Mouse (Mus musculus) CH12.LX (cell line): Measurements from ENCODE around the gene C1ql3. TPM values are rescaled to one million over a fixed set of nuclear protein-coding genes. Genes with fewer than 3 reads are reported as not detected.

Experiments used
- DNase-seq: peaks from one replicate; pipeline ENCODE4 v3.0.0-alpha.2; 2013; ENCODE audit errors: extremely low read depth
- H3K27ac ChIP-seq: 2 replicates; pipeline ENCODE4 v1.5.1; 2012; ENCODE audit warnings: low read depth, mild to moderate bottlenecking, control low read depth, moderate library complexity; ENCODE audit not compliant: insufficient read depth
- H3K27me3 ChIP-seq: replicated peaks from 2 replicates; pipeline ENCODE3; 2012; ENCODE audit warnings: inconsistent platforms
- H3K36me3 ChIP-seq, 2 experiments: replicated peaks in 1 of 2; 2 replicates each; pipeline versions ENCODE3 to v1.6.1; 2012; ENCODE audit warnings: inconsistent platforms in 1 of 2, low read length in 1 of 2, mild to moderate bottlenecking in 1 of 2, mixed read lengths in 1 of 2, moderate library complexity in 1 of 2; ENCODE audit not compliant: control insufficient read depth in 1 of 2, insufficient read depth in 1 of 2
- H3K4me1 ChIP-seq, 2 experiments: 2 replicates each; pipeline ENCODE4 v1.6.1; 2012; ENCODE audit warnings: inconsistent platforms in 1 of 2, moderate library complexity in 1 of 2; ENCODE audit not compliant: insufficient read depth in 2 of 2, control insufficient read depth in 1 of 2
- H3K4me2 ChIP-seq: 2 replicates; pipeline ENCODE4 v1.6.1; 2012; ENCODE audit warnings: low read depth, mild to moderate bottlenecking, control low read depth; ENCODE audit not compliant: poor library complexity, insufficient read depth, severe bottlenecking
- H3K4me3 ChIP-seq, 3 experiments: fragments of 150-350 bp in 1 of 3; sonication (generic) in 1 of 3; replicated peaks in 1 of 3; 2 replicates each; pipeline versions ENCODE3 to v1.5.1; 2011 to 2012; ENCODE audit warnings: low read depth in 2 of 3, low read length in 2 of 3, mild to moderate bottlenecking in 2 of 3, moderate library complexity in 2 of 3, control low read depth in 1 of 3, improper control_type of control experiment in 1 of 3, inconsistent platforms in 1 of 3, mixed read lengths in 1 of 3; ENCODE audit not compliant: poor library complexity in 1 of 3
- H3K79me2 ChIP-seq: replicated peaks from 2 replicates; pipeline ENCODE4 v1.6.1; 2012; ENCODE audit warnings: mild to moderate bottlenecking, moderate library complexity; ENCODE audit not compliant: control insufficient read depth, poor library complexity, insufficient read depth, severe bottlenecking; ENCODE audit errors: extremely low read depth
- H3K9ac ChIP-seq: 2 replicates; pipeline ENCODE4 v1.6.1; 2012; ENCODE audit warnings: low read depth, mild to moderate bottlenecking, control low read depth, moderate library complexity; ENCODE audit not compliant: insufficient read depth
- H3K9me3 ChIP-seq: replicated peaks from 2 replicates; pipeline ENCODE3; 2012; ENCODE audit warnings: low read length, inconsistent platforms, mixed read lengths
- CHD1 ChIP-seq: IDR thresholded peaks from 2 replicates; pipeline ENCODE4 v1.6.1; 2012; ENCODE audit warnings: low read depth, low read length, improper control_type of control experiment, inconsistent platforms
- CHD2 ChIP-seq: IDR thresholded peaks from 2 replicates; pipeline ENCODE4 v1.6.1; 2011; ENCODE audit warnings: low read length, improper control_type of control experiment
- EP300 ChIP-seq: IDR thresholded peaks from 2 replicates; pipeline ENCODE4 v1.6.1; 2011; ENCODE audit warnings: low read length, improper control_type of control experiment
- ETS1 ChIP-seq: conservative IDR thresholded peaks from 2 replicates; pipeline ENCODE4 v1.6.1; 2012; ENCODE audit warnings: low read depth, mild to moderate bottlenecking, inconsistent platforms, low read length, improper control_type of control experiment, moderate library complexity
- HCFC1 ChIP-seq: IDR thresholded peaks from 2 replicates; pipeline ENCODE4 v1.6.1; 2012; ENCODE audit warnings: low read depth, mild to moderate bottlenecking, inconsistent platforms, low read length, improper control_type of control experiment
- MAFK ChIP-seq: IDR thresholded peaks from 2 replicates; pipeline ENCODE4 v1.6.1; 2011; ENCODE audit warnings: low read length, improper control_type of control experiment; ENCODE audit not compliant: insufficient replicate concordance
- MAX ChIP-seq: IDR thresholded peaks from 2 replicates; pipeline ENCODE4 v1.6.1; 2011; ENCODE audit warnings: low read length, improper control_type of control experiment
- MAZ ChIP-seq: IDR thresholded peaks from 2 replicates; pipeline ENCODE4 v1.6.1; 2012; ENCODE audit warnings: low read depth, mild to moderate bottlenecking, inconsistent platforms, low read length, improper control_type of control experiment, moderate library complexity
- MEF2A ChIP-seq: IDR thresholded peaks from 2 replicates; pipeline ENCODE4 v1.6.1; 2014; ENCODE audit warnings: low read depth, mild to moderate bottlenecking, inconsistent platforms, low read length, improper control_type of control experiment, borderline replicate concordance
- MYC ChIP-seq: IDR thresholded peaks from 2 replicates; pipeline ENCODE4 v1.6.1; 2011; ENCODE audit warnings: low read depth, mild to moderate bottlenecking, improper control_type of control experiment, low read length
- NELFE ChIP-seq: IDR thresholded peaks from 2 replicates; pipeline ENCODE4 v1.6.1; 2011; ENCODE audit warnings: low read depth, low read length, improper control_type of control experiment
- POLR2A ChIP-seq: IDR thresholded peaks from 2 replicates; pipeline ENCODE4 v1.6.1; 2011; ENCODE audit warnings: low read depth, mild to moderate bottlenecking, improper control_type of control experiment, low read length
- POLR2AphosphoS2 ChIP-seq: IDR thresholded peaks from 2 replicates; pipeline ENCODE4 v1.6.1; 2011; ENCODE audit warnings: low read depth, low read length, improper control_type of control experiment
- RAD21 ChIP-seq: IDR thresholded peaks from 2 replicates; pipeline ENCODE4 v1.6.1; 2011; ENCODE audit warnings: low read depth, mild to moderate bottlenecking, low read length, improper control_type of control experiment, moderate library complexity
- RCOR1 ChIP-seq: conservative IDR thresholded peaks from 2 replicates; pipeline ENCODE4 v1.6.1; 2012; ENCODE audit warnings: low read depth, mild to moderate bottlenecking, inconsistent platforms, low read length, improper control_type of control experiment
- SIN3A ChIP-seq: IDR thresholded peaks from 2 replicates; pipeline ENCODE4 v1.6.1; 2012; ENCODE audit warnings: low read length, improper control_type of control experiment, inconsistent platforms
- SMC3 ChIP-seq: IDR thresholded peaks from 2 replicates; pipeline ENCODE4 v1.6.1; 2011; ENCODE audit warnings: low read depth, low read length, improper control_type of control experiment
- UBTF ChIP-seq: IDR thresholded peaks from 2 replicates; pipeline ENCODE4 v1.6.1; 2012; ENCODE audit warnings: low read depth, mild to moderate bottlenecking, inconsistent platforms, low read length, improper control_type of control experiment, moderate library complexity
- USF1 ChIP-seq: IDR thresholded peaks from 2 replicates; pipeline ENCODE4 v1.6.1; 2014; ENCODE audit warnings: low read depth, mild to moderate bottlenecking, inconsistent platforms, low read length, improper control_type of control experiment
- USF2 ChIP-seq: conservative IDR thresholded peaks from 2 replicates; pipeline ENCODE4 v1.6.1; 2011; ENCODE audit warnings: low read depth, low read length, improper control_type of control experiment
- ZKSCAN1 ChIP-seq: IDR thresholded peaks from 2 replicates; pipeline ENCODE4 v1.6.1; 2012; ENCODE audit warnings: low read depth, inconsistent platforms, low read length, improper control_type of control experiment, borderline replicate concordance
- dilution Hi-C: fragments of 300-500 bp; cut with MboI; formaldehyde crosslinking; loops from 2 replicates; pipeline ENCODE4 v1.14.3; 2020; ENCODE audit warnings: low sequenced_read_pairs; ENCODE audit not compliant: extremely low pct_unique_long_range_greater_than_20kb, extremely low pct_ligation_motif_present
- in situ Hi-C: fragments of 300-500 bp; cut with MboI; formaldehyde crosslinking; loops from 3 replicates; pipeline ENCODE4 v1.14.3; 2019; ENCODE audit warnings: low sequenced_read_pairs, low pct_ligation_motif_present, low pct_unique_long_range_greater_than_20kb, mixed read lengths
- polyA plus RNA-seq: library from polyadenylated mRNA; unstranded; fragments of >175 nt; gene quantifications from 2 replicates; pipeline ENCODE4 v1.2.1, GENCODE M21; 2012; ENCODE audit warnings: low read depth; ENCODE audit not compliant: insufficient read length
- total RNA-seq, 2 experiments: library from RNA; depleted of rRNA; stranded (reverse); fragments of 300-350 nt in 1 of 2; fragments of >200 nt in 1 of 2; gene quantifications; 2 replicates each; pipeline ENCODE4 v1.2.3; 2012 to 2014

Gene C1ql3
- total RNA-seq (2012; rRNA removed) (0.08 TPM in 1 of 2 replicates, not detected in the other), total RNA-seq (2014; rRNA removed) (not detected in 2 replicates), polyA plus RNA-seq (not detected in 2 replicates)

DNA sequence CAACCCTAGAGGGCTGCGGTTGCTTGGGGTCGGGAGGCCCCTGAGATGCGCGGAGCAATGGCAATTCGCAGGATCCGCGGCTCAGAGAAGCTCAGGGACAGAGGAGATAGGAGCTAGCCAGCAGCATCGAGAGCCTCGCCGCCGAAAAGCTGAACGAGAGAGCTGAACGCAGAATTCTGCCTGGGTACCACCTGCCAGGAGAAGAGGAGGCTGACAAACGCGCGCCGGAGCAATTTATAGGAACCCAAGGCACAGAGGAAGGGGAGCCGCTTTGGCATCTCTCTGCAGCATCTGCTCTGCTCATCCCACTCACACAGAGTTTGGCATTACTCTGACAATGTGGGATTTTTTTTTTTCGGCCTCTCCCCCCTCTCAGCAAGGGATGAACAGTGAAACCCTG lies at the start of gene C1ql3:
C1ql3 (minus strand) TSS at position 335 of the 400 bp plus-strand sequence.
- H3K27me3 ChIP-seq: no peaks in the 10 kb centered on the region
- TF ChIP-seq ZKSCAN1 (no peak), EP300 (no peak), MEF2A (no peak), MAZ (no peak), NELFE (no peak), ETS1 (no peak), POLR2A (no peak), MAFK (no peak), CHD2 (no peak), RAD21 (no peak), POLR2AphosphoS2 (no peak), CHD1 (no peak), MYC (no peak), UBTF (no peak), SIN3A (no peak), MAX (no peak), HCFC1 (no peak), USF2 (no peak), SMC3 (no peak), USF1 (no peak)
- no peak within 1 kb of the TSS for H3K9ac ChIP-seq
- H3K79me2 ChIP-seq: no peaks in the 10 kb centered on the region
- H3K36me3 ChIP-seq: peaks cover 0 to 12% of the 10 kb centered on the region in 2 experiments
- dilution Hi-C loops (no loop called here), in situ Hi-C loops (no loop called here)
- H3K27ac ChIP-seq: no peak within 1 kb of the TSS
- H3K4me2 ChIP-seq: peak within 1 kb of the TSS; percentile 64
- no peak for DNase-seq
- H3K4me3 ChIP-seq: no peak within 1 kb of the TSS
- H3K4me1 ChIP-seq: peaks cover 0 to 11% of the 10 kb centered on the region in 2 experiments; a peak in 2 of 4 replicates
- H3K9me3 ChIP-seq: peaks cover 6% of the 10 kb centered on the region

DNA sequence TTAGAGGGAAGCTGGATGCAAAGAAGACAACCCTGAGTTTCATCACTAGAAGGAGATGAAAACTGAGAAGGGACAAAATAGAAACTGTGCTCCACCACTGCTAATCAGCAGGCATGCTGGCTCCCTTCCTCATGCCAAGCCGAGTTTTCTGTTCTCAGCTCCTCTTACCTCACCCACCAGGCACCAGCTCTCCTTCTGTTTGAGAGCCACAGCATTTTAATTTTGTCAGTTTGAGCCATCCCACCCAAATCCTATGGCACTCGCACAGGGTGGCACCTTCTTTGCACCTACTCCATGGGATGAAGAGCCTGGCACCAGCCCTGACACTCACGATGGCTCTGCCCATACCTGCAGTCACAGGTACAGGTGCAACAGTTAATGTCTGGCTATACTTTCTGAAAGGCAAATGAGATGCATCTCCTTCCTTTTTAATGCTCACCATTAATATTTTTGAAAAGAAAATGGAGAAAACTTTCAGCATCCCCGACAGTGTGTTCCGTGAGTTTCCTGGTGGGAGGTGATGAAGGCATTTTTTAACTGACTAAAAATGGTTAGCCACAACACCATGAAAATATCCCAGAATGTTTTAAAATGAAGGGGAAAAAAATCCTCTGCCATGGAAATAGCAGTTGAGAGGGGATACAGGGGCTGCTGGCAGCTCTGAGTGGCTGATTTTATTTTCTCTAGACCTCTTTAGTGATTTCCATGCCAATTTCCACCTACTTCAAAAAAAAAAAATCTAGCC lies 49.0 kb upstream of the C1ql3 start:
- H3K27me3 ChIP-seq: no peaks in the 10 kb centered on the region
- H3K36me3 ChIP-seq: no peaks in the 10 kb centered on the region
- TF ChIP-seq RCOR1: no peak
- dilution Hi-C loops: no loop called here
- H3K4me2 ChIP-seq: no peak overlapping the region
- no peak for DNase-seq
- no peaks in the 10 kb centered on the region for H3K9me3 ChIP-seq
- H3K4me1 ChIP-seq: peaks cover 0 to 9% of the 10 kb centered on the region in 2 experiments; a peak in 2 of 4 replicates
- no peak overlapping the region for H3K27ac ChIP-seq
- H3K9ac ChIP-seq: no peak overlapping the region
- no peak overlapping the region for H3K4me3 ChIP-seq
- no peaks in the 10 kb centered on the region for H3K79me2 ChIP-seq
- in situ Hi-C loops: no loop called here
